Mouse (Mus musculus) lung, postnatal 36 days (tissue): Measurements from ENCODE around the gene Mpp2.

Experiments used
- DNase-seq: peaks from one replicate; pipeline ENCODE4 v3.0.0; 2022; ENCODE audit warnings: mixed read lengths

Mpp2 gene

GRCm38 (mm10) chr11:102087931-102088898 is at the start of gene Mpp2:
Gene Mpp2 (minus strand): TSS chr11:102088515.
- peak; percentile 81 for DNase-seq

- no peak for DNase-seq
Measured at GRCm38 (mm10) chr11:102137625-102138446, 49.5 kb upstream of the Mpp2 start.

GRCm38 (mm10) chr11:102134516-102134915 is 46.2 kb upstream of the Mpp2 start:
- DNase-seq = no peak

- DNase-seq = no peak
Measured at GRCm38 (mm10) chr11:102117386-102117785, 29.1 kb upstream of the Mpp2 start.

- DNase-seq = no peak
Measured at GRCm38 (mm10) chr11:102116241-102116640, 27.9 kb upstream of the Mpp2 start.

- DNase-seq = no peak
Measured at GRCm38 (mm10) chr11:102111576-102111975, 23.3 kb upstream of the Mpp2 start.

- DNase-seq = no peak
Measured at GRCm38 (mm10) chr11:102107732-102108131, 19.4 kb upstream of the Mpp2 start, which contains the start of gene Pyy. Gene Pyy (minus strand): TSS chr11:102107832.

GRCm38 (mm10) chr11:102106911-102107310 is 18.6 kb upstream of the Mpp2 start:
- DNase-seq = no peak

- peak; percentile 74 for DNase-seq
Measured at GRCm38 (mm10) chr11:102102485-102103258, 14.4 kb upstream of the Mpp2 start.

- DNase-seq = no peak
Measured at GRCm38 (mm10) chr11:102101219-102101618, 12.9 kb upstream of the Mpp2 start, which contains the start of gene Ppy. Gene Ppy (minus strand): TSS chr11:102101319.

- DNase-seq = peak; percentile 66
Measured at GRCm38 (mm10) chr11:102096887-102097391, 8.6 kb upstream of the Mpp2 start.

- DNase-seq = no peak
Measured at GRCm38 (mm10) chr11:102096446-102096845, 8.1 kb upstream of the Mpp2 start.

GRCm38 (mm10) chr11:102095676-102096075 is 7.4 kb upstream of the Mpp2 start:
- DNase-seq = no peak

- peak; percentile 65 for DNase-seq
Measured at GRCm38 (mm10) chr11:102089088-102089808, 933 bp upstream of the Mpp2 start.

- peak; percentile 71 for DNase-seq
Measured at GRCm38 (mm10) chr11:102087081-102087751, 1.1 kb downstream of the Mpp2 start.

- no peak for DNase-seq
Measured at GRCm38 (mm10) chr11:102086331-102086730, 2.0 kb downstream of the Mpp2 start.

GRCm38 (mm10) chr11:102084159-102084558 is 4.2 kb downstream of the Mpp2 start:
- no peak for DNase-seq

GRCm38 (mm10) chr11:102083193-102083592 is 5.1 kb downstream of the Mpp2 start:
- no peak for DNase-seq

GRCm38 (mm10) chr11:102082322-102082721 is 6.0 kb downstream of the Mpp2 start:
- DNase-seq = peak; percentile 75

- no peak for DNase-seq
Measured at GRCm38 (mm10) chr11:102073722-102074121, 14.6 kb downstream of the Mpp2 start.

GRCm38 (mm10) chr11:102072729-102073128 is 15.6 kb downstream of the Mpp2 start:
- no peak for DNase-seq
